Comparison of ENCODE assay signal across 20 mouse cellular contexts in the genomic region with DNA sequence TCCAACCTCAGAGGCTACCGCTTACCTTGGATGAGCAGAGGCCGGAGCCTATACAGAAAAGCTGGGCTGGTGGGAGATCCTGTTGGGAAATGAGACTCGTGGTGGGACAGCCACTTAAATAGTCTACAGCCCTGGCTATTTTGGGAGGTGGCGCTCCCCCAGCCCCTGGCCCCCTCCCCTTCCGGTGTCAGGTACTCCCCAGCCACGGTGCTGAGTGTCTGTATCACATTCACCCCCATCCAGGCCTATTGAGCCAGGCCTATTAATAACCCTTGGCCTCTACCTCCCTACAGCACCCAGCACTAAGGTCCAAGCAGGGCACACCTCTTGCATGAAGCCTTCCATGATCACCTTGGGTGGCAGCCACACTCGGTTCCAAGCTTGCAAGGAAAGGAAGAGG. TPM values are rescaled to one million over a fixed set of nuclear protein-coding genes. Genes with fewer than 3 reads are reported as not detected.
DNase-seq lines count a peak whose midpoint lies in the region; TF ChIP-seq lines count a peak whose summit lies in the region.
"Had no signal": no experiment of that assay in that cellular context is flagged by ENCODE, and none has a peak within 500 bp of the region (broad histone marks: within the 10 kb centered on the region; RNA-seq: fewer than 3 reads in every experiment).

Pvalb (minus strand) TSS at position 89 of the 400 bp plus-strand sequence.

- H3K4me1 ChIP-seq in CH12.LX (ENCODE audit: control insufficient read depth in 1 of 2, insufficient read depth in 2 of 2), result peaks cover 24 to 60% of the 10 kb centered on the region in 2 experiments
- H3K4me1 ChIP-seq in cortical plate, adult 2 months (ENCODE audit: control insufficient read depth, insufficient read depth, low read length), result 0 out of 2 replicates have a peak, but pooled peaks cover 2% of the 10 kb centered on the region
- H3K4me1 ChIP-seq: liver, embryonic 15.5 days had no signal

- H3K27ac ChIP-seq in CH12.LX (ENCODE audit: insufficient read depth, low read depth), result no peak within 1 kb of the TSS
- H3K27ac ChIP-seq in cortical plate, adult 2 months (ENCODE audit: insufficient read depth, low read length), result no peak within 1 kb of the TSS
- H3K27ac ChIP-seq: heart, embryonic 13.5 days; limb, embryonic 13.5 days; liver, embryonic 15.5 days; midbrain, embryonic 12.5 days; stomach, postnatal 0 days had no signal

- no peak for TF ChIP-seq CTCF in CH12.LX (conservative IDR thresholded peaks at IDR 0.05 in 1 of 2, IDR thresholded peaks at IDR 0.05 in 1 of 2; ENCODE audit: low read depth in 2 of 2, low read length in 2 of 2)
- no peak for TF ChIP-seq CTCF in cortical plate, adult 2 months (IDR thresholded peaks at IDR 0.05; ENCODE audit: extremely low read depth, insufficient read depth, low read length)

- in situ Hi-C loops in CH12.LX (cut with MboI; ENCODE audit: low pct_ligation_motif_present, low pct_unique_long_range_greater_than_20kb, low sequenced_read_pairs), result no loop called here

- no peak for TF ChIP-seq EP300 in CH12.LX (IDR thresholded peaks at IDR 0.05; ENCODE audit: low read length)

- no peaks in the 10 kb centered on the region; the same call in 1 of the 2 replicates for H3K79me2 ChIP-seq in CH12.LX (replicated peaks; ENCODE audit: control insufficient read depth, extremely low read depth, insufficient read depth, poor library complexity, severe bottlenecking)

- TF ChIP-seq RAD21 in CH12.LX (IDR thresholded peaks at IDR 0.05; ENCODE audit: low read depth, low read length), result no peak

- peaks cover 10% of the 10 kb centered on the region for H3K9me3 ChIP-seq in CH12.LX (replicated peaks; ENCODE audit: low read length)
- H3K9me3 ChIP-seq: G1E; liver, embryonic 15.5 days; midbrain, embryonic 12.5 days had no signal

- no peak within 1 kb of the TSS for H3K4me3 ChIP-seq in CH12.LX (replicated peaks in 1 of 3; ENCODE audit: low read depth in 2 of 3, low read length in 2 of 3, poor library complexity in 1 of 3)
- no peak within 1 kb of the TSS for H3K4me3 ChIP-seq in cortical plate, adult 2 months (ENCODE audit: insufficient read depth, low read length)
- H3K4me3 ChIP-seq: heart, embryonic 13.5 days; liver, embryonic 15.5 days; midbrain, embryonic 12.5 days had no signal

- no peak for TF ChIP-seq POLR2A in CH12.LX (IDR thresholded peaks at IDR 0.05; ENCODE audit: low read depth, low read length)
- no peak for TF ChIP-seq POLR2A in cortical plate, adult 2 months (IDR thresholded peaks at IDR 0.05; ENCODE audit: extremely low read depth, insufficient read depth, low read length)

- DNase-seq in layer of hippocampus, adult 18-20 months (ENCODE audit: low spot score in 2 of 2), result no peak
- no peak for DNase-seq in layer of hippocampus, adult 9-10 months (ENCODE audit: low spot score)
- no peak for DNase-seq in CH12.LX (ENCODE audit: extremely low read depth)
- no peak for DNase-seq in layer of hippocampus, postnatal 25 days (ENCODE audit: extremely low spot score in 1 of 2, low spot score in 1 of 2)
- no peak for DNase-seq in embryo, embryonic 10.5 days (ENCODE audit: low spot score)
- DNase-seq in spleen, adult 12 weeks (ENCODE audit: low spot score), result no peak
- DNase-seq: cerebellum, adult 9-10 months; heart, postnatal 4 days; kidney, postnatal 10 days; lung, postnatal 14 days; right cerebral cortex, adult 18-20 months; thymus, postnatal 36 days had no signal

- no peak within 1 kb of the TSS for H3K4me2 ChIP-seq in CH12.LX (ENCODE audit: insufficient read depth, low read depth, poor library complexity, severe bottlenecking)
- H3K4me2 ChIP-seq: heart, embryonic 13.5 days; limb, embryonic 13.5 days; liver, embryonic 15.5 days; midbrain, embryonic 12.5 days had no signal

- H3K36me3 ChIP-seq in CH12.LX (replicated peaks in 1 of 2; ENCODE audit: control insufficient read depth in 1 of 2, insufficient read depth in 1 of 2, low read length in 1 of 2), result peaks cover 0 to 7% of the 10 kb centered on the region in 2 experiments
- H3K36me3 ChIP-seq: G1E; heart, embryonic 13.5 days; limb, embryonic 13.5 days; liver, embryonic 15.5 days; midbrain, embryonic 12.5 days had no signal

- no peaks in the 10 kb centered on the region for H3K27me3 ChIP-seq in CH12.LX (replicated peaks)

- dilution Hi-C loops in CH12.LX (cut with MboI; ENCODE audit: extremely low pct_ligation_motif_present, extremely low pct_unique_long_range_greater_than_20kb, low sequenced_read_pairs), result no loop called here

- no peak within 1 kb of the TSS for H3K9ac ChIP-seq in CH12.LX (ENCODE audit: insufficient read depth, low read depth)
- H3K9ac ChIP-seq: heart, embryonic 13.5 days; limb, embryonic 13.5 days; liver, embryonic 15.5 days; midbrain, embryonic 12.5 days had no signal

TF ChIP-seq in CH12.LX, 34 proteins besides CTCF, POLR2A, EP300 and RAD21:
- no peak for TF ChIP-seq ZC3H11A (IDR thresholded peaks at IDR 0.05; ENCODE audit: low read depth, low read length)
- TF ChIP-seq NRF1 (IDR thresholded peaks at IDR 0.05; ENCODE audit: low read depth, low read length), result no peak
- no peak for TF ChIP-seq ZMIZ1 (IDR thresholded peaks at IDR 0.05; ENCODE audit: low read depth, low read length)
- no peak for TF ChIP-seq TCF12 (IDR thresholded peaks at IDR 0.05; ENCODE audit: low read depth, low read length)
- no peak for TF ChIP-seq ZKSCAN1 (IDR thresholded peaks at IDR 0.05; ENCODE audit: borderline replicate concordance, low read depth, low read length)
- no peak for TF ChIP-seq JUN (IDR thresholded peaks at IDR 0.05; ENCODE audit: insufficient read depth, low read depth, low read length)
- TF ChIP-seq TBP (conservative IDR thresholded peaks at IDR 0.05; ENCODE audit: low read depth, low read length), result no peak
- TF ChIP-seq SMC3 (IDR thresholded peaks at IDR 0.05; ENCODE audit: low read depth, low read length), result no peak
- TF ChIP-seq BHLHE40 (IDR thresholded peaks at IDR 0.05; ENCODE audit: low read depth, low read length), result no peak
- no peak for TF ChIP-seq IRF4 (IDR thresholded peaks at IDR 0.05; ENCODE audit: low read depth, low read length)
- TF ChIP-seq MAZ (IDR thresholded peaks at IDR 0.05; ENCODE audit: low read depth, low read length), result no peak
- no peak for TF ChIP-seq POLR2AphosphoS2 (IDR thresholded peaks at IDR 0.05; ENCODE audit: low read depth, low read length)
- TF ChIP-seq JUND (conservative IDR thresholded peaks at IDR 0.05; ENCODE audit: low read depth, low read length), result no peak
- TF ChIP-seq E2F4 (IDR thresholded peaks at IDR 0.05; ENCODE audit: insufficient replicate concordance, low read depth, low read length), result no peak
- no peak for TF ChIP-seq RCOR1 (conservative IDR thresholded peaks at IDR 0.05; ENCODE audit: low read depth, low read length)
- TF ChIP-seq GABPA (IDR thresholded peaks at IDR 0.05; ENCODE audit: insufficient replicate concordance, low read depth, low read length), result no peak
- TF ChIP-seq HCFC1 (IDR thresholded peaks at IDR 0.05; ENCODE audit: low read depth, low read length), result no peak
- no peak for TF ChIP-seq KAT2A (IDR thresholded peaks at IDR 0.05; ENCODE audit: insufficient replicate concordance, low read length)
- no peak for TF ChIP-seq CHD1 (IDR thresholded peaks at IDR 0.05; ENCODE audit: low read depth, low read length)
- TF ChIP-seq SIN3A (IDR thresholded peaks at IDR 0.05; ENCODE audit: low read length), result no peak

RNA-seq across cellular contexts. Expression of gene Pvalb, which starts in this region (rescaled TPM):
- 10 to 100 TPM; 61.3 to 62.5 TPM for total RNA-seq in layer of hippocampus, adult 18-20 months (2021)
- total RNA-seq in CH12.LX (2012; rRNA removed) (11.8 and 12.8 TPM in 2 replicates), CH12.LX (2014; rRNA removed) (10.0 and 11.4 TPM in 2 replicates)
- polyA plus RNA-seq in CH12.LX (2012; ENCODE audit: insufficient read length, low read depth), result 16.4 and 21.0 TPM in 2 replicates
- polyA plus RNA-seq in cortical plate, adult 2 months (2012; rRNA removed), result 121 and 122 TPM in 2 replicates
- 10 to 100 TPM; 56.5 to 58.5 TPM for total RNA-seq in layer of hippocampus, postnatal 25 days (2021)
- total RNA-seq: G1E had no signal
- polyA plus RNA-seq: G1E; intestine, embryonic 14.5 days; liver, embryonic 15.5 days; stomach, postnatal 0 days had no signal

Comparison
In these comparisons a context has a peak if more than half of its experiments do, and no peak if none do; other contexts are left out.
1. RNA of gene Pvalb (total RNA-seq): 61.3 to 62.5 TPM in layer of hippocampus, adult 18-20 months and 56.5 to 58.5 TPM in layer of hippocampus, postnatal 25 days; 10.0 to 12.8 TPM in CH12.LX; every median in the first group is over 4 times any median in the second.